Mouse (Mus musculus): ENCODE data around the gene Cavin4. TPM values are rescaled to one million over a fixed set of nuclear protein-coding genes. Genes with fewer than 3 reads are reported as not detected.

Cavin4 gene
- total RNA-seq (2023): not detected

DNA sequence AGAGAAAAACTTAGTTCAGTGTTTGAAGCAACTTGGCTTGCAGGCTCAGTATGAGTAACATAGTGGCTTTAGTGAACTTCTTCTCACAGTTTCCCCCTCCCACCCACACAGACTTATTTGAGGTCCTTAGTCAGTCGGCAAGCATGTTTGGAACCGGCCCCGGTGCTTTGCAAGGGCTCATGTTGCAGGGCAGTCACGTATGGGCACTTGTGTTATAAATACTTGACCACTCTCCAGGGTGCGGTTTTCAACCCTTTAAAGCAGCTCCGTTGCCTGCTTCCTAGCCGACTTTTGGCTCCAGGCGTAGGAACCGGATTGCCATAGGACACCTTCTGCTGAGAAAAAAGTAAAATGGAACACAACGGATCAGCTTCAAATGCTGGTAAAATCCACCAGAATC is at the start of gene Cavin4:
TSS of gene Cavin4 (plus strand) at position 244 of the 400 bp plus-strand sequence.

Other genes starting within 250 kb of the Cavin4 start
- gene Tex10, start 190.1 kb upstream of the Cavin4 start, total RNA-seq (2023): 87.4 TPM
- not detected for gene Msantd3, start 123.6 kb upstream of the Cavin4 start, total RNA-seq (2023)
- gene Tmeff1, start 78.3 kb upstream of the Cavin4 start, total RNA-seq (2023): not detected